Comparison of ENCODE assay signal across 20 mouse cellular contexts in the genomic region with DNA sequence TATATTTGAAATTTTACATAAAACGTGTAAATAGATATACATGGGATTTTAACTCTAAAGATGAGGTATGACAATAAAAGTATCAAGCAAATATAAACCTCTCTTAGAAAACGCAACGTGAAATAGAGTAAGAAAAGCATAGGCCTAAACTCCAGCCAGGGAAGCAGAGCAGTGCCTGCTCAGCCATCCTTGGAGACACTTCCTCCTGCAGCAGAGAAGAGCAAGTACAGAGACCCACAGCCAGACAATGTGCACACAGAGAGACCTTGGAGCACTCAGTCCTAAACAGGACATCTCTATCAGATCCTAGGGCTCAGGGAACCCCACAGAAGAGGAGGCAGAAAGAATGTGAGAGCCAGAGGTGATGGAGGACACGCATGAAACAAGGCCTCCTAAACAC. TPM values are rescaled to one million over a fixed set of nuclear protein-coding genes. Genes with fewer than 3 reads are reported as not detected.
DNase-seq lines count a peak whose midpoint lies in the region; ATAC-seq and TF ChIP-seq lines count a peak whose summit lies in the region.
"Had no signal": no experiment of that assay in that cellular context is flagged by ENCODE, and none has a peak within 500 bp of the region (broad histone marks: within the 10 kb centered on the region; RNA-seq: fewer than 3 reads in every experiment).

No protein-coding gene starts in this region.

- H3K4me1 ChIP-seq in kidney, embryonic 16.5 days (ENCODE audit: insufficient read depth, low read length) = peaks cover 5% of the 10 kb centered on the region; the same call in 1 of the 2 replicates
- peaks cover 8% of the 10 kb centered on the region; the same call in 1 of the 2 replicates for H3K4me1 ChIP-seq in stomach, embryonic 16.5 days (ENCODE audit: control insufficient read depth, insufficient read depth, low read length)
- H3K4me1 ChIP-seq in stomach, postnatal 0 days (replicated peaks; ENCODE audit: control insufficient read depth, insufficient read depth) = no peaks in the 10 kb centered on the region
- H3K4me1 ChIP-seq: embryonic facial prominence, embryonic 10.5 days; forebrain, embryonic 13.5 days had no signal

- no peak for TF ChIP-seq EP300 in stomach, postnatal 0 days (optimal IDR thresholded peaks at IDR 0.05)

- POLR2A ChIA-PET in Patski (lab: Charles Lee) = no interaction called here

- 77% methylated on average over 4 of the region's 4 CpGs for WGBS in kidney, embryonic 16.5 days
- 92% methylated on average over 4 of the region's 4 CpGs for WGBS in stomach, embryonic 16.5 days
- 92% methylated on average over 4 of the region's 4 CpGs for WGBS in stomach, postnatal 0 days

- no peaks in the 10 kb centered on the region for H3K9me3 ChIP-seq in kidney, embryonic 16.5 days (ENCODE audit: low read length)
- H3K9me3 ChIP-seq in stomach, embryonic 16.5 days (replicated peaks; ENCODE audit: control insufficient read depth, low read length) = no peaks in the 10 kb centered on the region
- H3K9me3 ChIP-seq in stomach, postnatal 0 days (ENCODE audit: control insufficient read depth, low read length) = no peaks in the 10 kb centered on the region
- H3K9me3 ChIP-seq: embryonic facial prominence, embryonic 10.5 days; forebrain, embryonic 13.5 days; hindbrain, embryonic 12.5 days had no signal

- H3K4me3 ChIP-seq in kidney, embryonic 16.5 days (ENCODE audit: low read length) = no peak overlapping the region
- no peak overlapping the region for H3K4me3 ChIP-seq in stomach, embryonic 16.5 days (replicated peaks; ENCODE audit: low read length)
- no peak overlapping the region for H3K4me3 ChIP-seq in stomach, postnatal 0 days (ENCODE audit: low read depth, low read length)
- H3K4me3 ChIP-seq: embryonic facial prominence, embryonic 10.5 days; forebrain, embryonic 13.5 days; gastrocnemius, adult 2 months; hindbrain, embryonic 12.5 days had no signal

- in situ Hi-C loops in Patski (cut with MboI; ENCODE audit: low pct_unique_long_range_greater_than_20kb) = no loop called here

- no peak for ATAC-seq in kidney, embryonic 16.5 days (ENCODE audit: low FRiP score, low TSS enrichment)
- ATAC-seq in stomach, embryonic 16.5 days (ENCODE audit: insufficient read depth, low FRiP score) = no peak
- no peak for ATAC-seq in stomach, postnatal 0 days (ENCODE audit: low FRiP score, low TSS enrichment)
- peak; percentile 51 for ATAC-seq in Patski
- ATAC-seq: forebrain, embryonic 13.5 days; forebrain, postnatal 0 days; hindbrain, embryonic 16.5 days had no signal

- no peak overlapping the region; the same call in 1 of the 2 replicates for H3K27ac ChIP-seq in kidney, embryonic 16.5 days (ENCODE audit: low read length)
- no peak overlapping the region for H3K27ac ChIP-seq in stomach, embryonic 16.5 days (ENCODE audit: low read length)
- H3K27ac ChIP-seq in stomach, postnatal 0 days (replicated peaks) = no peak overlapping the region
- H3K27ac ChIP-seq: embryonic facial prominence, embryonic 10.5 days; forebrain, embryonic 13.5 days; gastrocnemius, adult 2 months; hindbrain, embryonic 12.5 days had no signal

- H3K36me3 ChIP-seq in kidney, embryonic 16.5 days (ENCODE audit: insufficient read depth, low read length) = peaks cover 28% of the 10 kb centered on the region
- peaks cover 7% of the 10 kb centered on the region for H3K36me3 ChIP-seq in stomach, embryonic 16.5 days (ENCODE audit: control insufficient read depth, insufficient read depth, low read length)
- 0 out of 2 replicates have a peak, but pooled peaks cover 4% of the 10 kb centered on the region for H3K36me3 ChIP-seq in stomach, postnatal 0 days (ENCODE audit: control insufficient read depth, insufficient read depth, low read length)

- DNase-seq in kidney, adult 18-20 months = no peak
- DNase-seq in stomach, postnatal 0 days (ENCODE audit: low spot score) = no peak
- DNase-seq in Patski (ENCODE audit: low read depth, low spot score) = no peak
- DNase-seq in right cerebral cortex, postnatal 25 days = no peak
- no peak for DNase-seq in lung, postnatal 14 days
- DNase-seq: adrenal gland, adult 8-10 months; adrenal gland, postnatal 36 days; cerebellum, adult 2 months; cerebellum, postnatal 10 days; forebrain, postnatal 0 days; gastrocnemius, adult 2 months; gastrocnemius, postnatal 25 days; heart, postnatal 10 days; heart, postnatal 4 days had no signal

- CTCF ChIA-PET in Patski (lab: Charles Lee) = no interaction called here

- no peak for TF ChIP-seq CTCF in stomach, postnatal 0 days (IDR thresholded peaks at IDR 0.05; ENCODE audit: low read depth)
- no peak for TF ChIP-seq CTCF in Patski (IDR thresholded peaks at IDR 0.05)

- no peak overlapping the region for H3K4me2 ChIP-seq in kidney, embryonic 16.5 days (replicated peaks; ENCODE audit: low read depth, low read length)
- no peak overlapping the region for H3K4me2 ChIP-seq in stomach, embryonic 16.5 days (ENCODE audit: low read depth, low read length)
- no peak overlapping the region for H3K4me2 ChIP-seq in stomach, postnatal 0 days (replicated peaks; ENCODE audit: low read depth)
- H3K4me2 ChIP-seq: forebrain, embryonic 13.5 days; hindbrain, embryonic 12.5 days had no signal

- H3K9ac ChIP-seq in kidney, embryonic 16.5 days (replicated peaks; ENCODE audit: low read length) = 0 out of 2 replicates have a peak overlapping the region, but pooled peaks have one; percentile 8
- peak overlapping the region; percentile 10; the same call in 1 of the 2 replicates for H3K9ac ChIP-seq in stomach, embryonic 16.5 days (ENCODE audit: low read length)
- no peak overlapping the region for H3K9ac ChIP-seq in stomach, postnatal 0 days (ENCODE audit: low read length)
- H3K9ac ChIP-seq: forebrain, embryonic 13.5 days; forebrain, postnatal 0 days; hindbrain, embryonic 12.5 days had no signal

- no peaks in the 10 kb centered on the region for H3K27me3 ChIP-seq in kidney, embryonic 16.5 days (ENCODE audit: insufficient read depth, low read length)
- H3K27me3 ChIP-seq in stomach, embryonic 16.5 days (ENCODE audit: control insufficient read depth, insufficient read depth, low read length) = no peaks in the 10 kb centered on the region
- no peaks in the 10 kb centered on the region for H3K27me3 ChIP-seq in stomach, postnatal 0 days (ENCODE audit: control insufficient read depth, insufficient read depth, low read length)
- H3K27me3 ChIP-seq in Patski = no peaks in the 10 kb centered on the region
- H3K27me3 ChIP-seq: forebrain, embryonic 13.5 days; hindbrain, embryonic 12.5 days had no signal

RNA-seq across cellular contexts. Expression of gene Ibtk, which starts 7.0 kb away (rescaled TPM):
- 28.9 and 30.4 TPM in 2 replicates for polyA plus RNA-seq in kidney, embryonic 16.5 days (2015; fragmentation: Nextera tagmentation; extraction: Ambion mirVana)
- polyA plus RNA-seq in stomach, embryonic 16.5 days (2015; fragmentation: Nextera tagmentation; extraction: Ambion mirVana) = 31.5 and 33.6 TPM in 2 replicates
- polyA plus RNA-seq in stomach, postnatal 0 days (2015; fragmentation: Nextera tagmentation; extraction: Ambion mirVana) = 18.0 and 19.7 TPM in 2 replicates
- polyA plus RNA-seq in Patski (2021) = 28.1 TPM
